Mouse (Mus musculus) limb, embryonic 13.5 days (tissue): ENCODE measurements around the gene Acp7. TPM values are rescaled to one million over a fixed set of nuclear protein-coding genes. Genes with fewer than 3 reads are reported as not detected.

Source experiments
- ATAC-seq: fragments of 200-750 bp; cut with Nextera tagmentation; 2 replicates; pipeline ENCODE4 v1.8.0; 2017; ENCODE audit warnings: low read depth, moderate number of reproducible peaks, moderate TSS enrichment; ENCODE audit not compliant: low FRiP score
- H3K27ac ChIP-seq: fragments of 300-500 bp; sonication (generic); 2 replicates; pipeline ENCODE4 v1.5.1; 2015; ENCODE audit warnings: inconsistent platforms, mild to moderate bottlenecking, moderate library complexity
- H3K27me3 ChIP-seq: fragments of 300-500 bp; sonication (generic); 2 replicates; pipeline ENCODE4 v1.6.1; 2015; ENCODE audit warnings: mild to moderate bottlenecking, inconsistent platforms
- H3K36me3 ChIP-seq: fragments of 300-500 bp; sonication (generic); 2 replicates; pipeline ENCODE4 v1.6.1; 2015; ENCODE audit warnings: inconsistent platforms, mild to moderate bottlenecking, moderate library complexity
- H3K4me1 ChIP-seq: fragments of 300-500 bp; sonication (generic); 2 replicates; pipeline ENCODE4 v1.6.1; 2015; ENCODE audit warnings: inconsistent platforms
- H3K4me2 ChIP-seq: fragments of 300-500 bp; sonication (generic); replicated peaks from 2 replicates; pipeline ENCODE4 v1.6.1; 2015; ENCODE audit warnings: inconsistent platforms, mild to moderate bottlenecking, moderate library complexity
- H3K4me3 ChIP-seq: fragments of 300-500 bp; sonication (generic); 2 replicates; pipeline ENCODE4 v1.5.1; 2015; ENCODE audit warnings: moderate library complexity, mild to moderate bottlenecking, inconsistent platforms
- H3K9ac ChIP-seq: fragments of 300-500 bp; sonication (generic); 2 replicates; pipeline ENCODE4 v1.6.1; 2015; ENCODE audit warnings: mild to moderate bottlenecking, inconsistent platforms
- H3K9me3 ChIP-seq: fragments of 300-500 bp; sonication (generic); 2 replicates; pipeline ENCODE4 v1.6.1; 2016; ENCODE audit warnings: inconsistent platforms
- WGBS: fragments of 180-500 bp; shearing (Covaris S2); methylation state at CpG from one replicate; pipeline ENCODE4 v1.1.7; 2015; 5-methylcytosine and 5-hydroxymethylcytosine counted together
- microRNA-seq: library from miRNA; unstranded; fragments of <30 nt; microRNA quantifications from one replicate; pipeline ENCODE4, GENCODE M21; 2016
- polyA plus RNA-seq: library from polyadenylated mRNA; unstranded; fragments of >200 nt; fragmentation: Nextera tagmentation; extraction: Ambion mirVana; gene quantifications from 2 replicates; pipeline ENCODE4 v1.2.1, GENCODE M21; 2015

Acp7 gene
- polyA plus RNA-seq, 1 experiment from 2014 or later = not detected

DNA sequence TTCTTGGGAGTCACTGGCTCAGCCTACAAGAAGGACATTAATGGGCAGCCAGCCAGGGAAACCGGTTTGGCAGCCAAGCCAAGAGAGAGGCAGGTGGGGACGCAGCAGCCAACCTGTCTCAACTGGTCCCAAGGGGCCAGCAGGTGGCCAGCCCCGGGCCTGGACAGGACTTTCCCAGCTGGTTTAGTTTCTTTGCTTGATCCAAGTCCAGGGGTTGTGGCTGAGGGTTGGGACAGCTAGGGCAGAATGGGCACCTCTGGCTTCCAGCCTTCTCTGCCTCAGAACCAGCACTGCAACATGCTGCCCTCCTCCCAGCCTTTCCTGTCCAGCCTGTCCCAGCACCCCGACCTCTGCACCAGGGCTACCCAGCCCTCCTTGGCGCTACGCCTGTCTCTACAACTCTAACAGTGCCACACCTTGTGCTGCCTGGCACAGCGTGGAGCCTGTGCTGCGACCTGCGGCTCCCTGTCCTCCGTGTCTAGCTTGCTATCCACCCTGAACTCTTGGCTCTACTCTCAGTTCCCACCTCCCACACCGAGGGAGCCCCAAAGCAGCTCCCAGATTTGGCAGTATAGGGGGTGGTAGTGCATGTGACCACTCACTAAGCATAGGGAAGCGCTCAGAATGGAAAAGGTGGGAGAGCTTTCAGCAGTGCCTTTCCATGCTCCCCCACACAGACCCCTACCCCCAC, 60.7 kb downstream of the Acp7 start:
- peaks cover 29% of the 10 kb centered on the region for H3K4me1 ChIP-seq
- H3K4me3 ChIP-seq = no peak overlapping the region
- no peaks in the 10 kb centered on the region for H3K9me3 ChIP-seq
- no peak overlapping the region; the same call in 1 of the 2 replicates for H3K27ac ChIP-seq
- no peak for ATAC-seq
- H3K4me2 ChIP-seq = 0 out of 2 replicates have a peak overlapping the region, but pooled peaks have one; percentile 3
- no peak overlapping the region for H3K9ac ChIP-seq
- H3K27me3 ChIP-seq = no peaks in the 10 kb centered on the region
- H3K36me3 ChIP-seq = peaks cover 45% of the 10 kb centered on the region
- 67% methylated on average over 12 of the region's 12 CpGs for WGBS

DNA sequence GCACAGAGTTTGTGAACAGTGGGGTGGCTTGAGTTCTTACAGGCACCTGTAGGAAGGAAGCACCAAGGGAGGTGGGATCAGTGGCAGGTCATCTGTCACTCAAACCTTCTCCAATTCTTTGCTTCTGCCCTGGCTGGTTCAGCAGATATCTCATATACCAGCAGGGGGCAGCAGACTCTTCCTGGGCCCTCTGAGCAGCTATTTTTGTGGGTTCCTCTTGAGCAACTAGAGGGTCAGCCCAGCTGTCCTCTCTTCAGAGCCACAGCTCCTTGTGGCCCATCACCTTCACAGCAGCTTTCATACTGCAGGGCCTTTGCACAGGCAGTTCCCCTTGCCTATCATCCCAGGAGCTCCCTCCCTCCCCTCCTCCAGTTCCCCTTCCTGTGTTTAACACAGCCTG, 62.9 kb downstream of the Acp7 start:
- Histone ChIP-seq H3K36me3 (peaks cover 67% of the 10 kb centered on the region), H3K27me3 (no peaks in the 10 kb centered on the region), H3K4me1 (peaks cover 24% of the 10 kb centered on the region), H3K4me3 (no peak overlapping the region), H3K9ac (no peak overlapping the region), H3K9me3 (no peaks in the 10 kb centered on the region), H3K27ac (no peak overlapping the region), H3K4me2 (no peak overlapping the region)
- ATAC-seq = no peak

- H3K4me1 ChIP-seq = peaks cover 24% of the 10 kb centered on the region
- no peak for ATAC-seq
- H3K27me3 ChIP-seq = no peaks in the 10 kb centered on the region
- no peak overlapping the region for H3K27ac ChIP-seq
- no peak overlapping the region for H3K4me2 ChIP-seq
- no peak overlapping the region for H3K4me3 ChIP-seq
- no peaks in the 10 kb centered on the region for H3K9me3 ChIP-seq
- WGBS = 91% methylated on average over 4 of the region's 4 CpGs
- H3K36me3 ChIP-seq = peaks cover 74% of the 10 kb centered on the region
- no peak overlapping the region for H3K9ac ChIP-seq
These were observed 63.6 kb downstream of the Acp7 start for GRCm38 (mm10) chr7:28567539-28567938.

DNA sequence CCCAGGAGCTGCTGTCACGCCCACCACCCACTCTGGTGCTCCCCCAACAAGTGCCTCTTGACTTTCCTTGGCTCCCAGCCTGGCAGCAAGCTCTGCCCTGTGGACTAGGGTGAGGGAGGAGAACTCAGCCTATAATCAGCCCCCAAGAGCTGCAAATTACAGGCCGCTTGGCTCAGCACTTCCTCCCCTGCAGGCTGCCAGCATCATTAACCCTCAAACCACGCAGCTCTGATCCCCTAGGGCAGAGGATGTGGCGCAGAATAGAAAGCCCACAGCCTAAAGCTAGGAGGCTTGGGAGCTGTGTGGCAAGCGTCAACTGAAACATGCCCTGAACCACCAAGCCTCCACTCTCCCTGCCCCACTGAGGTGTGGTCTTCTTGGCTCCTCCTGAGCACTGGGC, 65.7 kb downstream of the Acp7 start:
- ATAC-seq = no peak
- peaks cover 92% of the 10 kb centered on the region for H3K36me3 ChIP-seq

GRCm38 (mm10) chr7:28562951-28563350, 68.2 kb downstream of the Acp7 start:
- peaks cover 93% of the 10 kb centered on the region for H3K36me3 ChIP-seq
- no peak for ATAC-seq
- H3K4me3 ChIP-seq = no peak overlapping the region
- no peaks in the 10 kb centered on the region for H3K27me3 ChIP-seq
- no peaks in the 10 kb centered on the region for H3K4me1 ChIP-seq
- H3K9ac ChIP-seq = no peak overlapping the region
- H3K27ac ChIP-seq = no peak overlapping the region
- no peak overlapping the region for H3K4me2 ChIP-seq
- 93% methylated on average over 13 of the region's 13 CpGs for WGBS
- no peaks in the 10 kb centered on the region for H3K9me3 ChIP-seq

More for the DNA sequence above, 65.7 kb downstream of the Acp7 start:
- H3K27me3 ChIP-seq = no peaks in the 10 kb centered on the region
- H3K9me3 ChIP-seq = no peaks in the 10 kb centered on the region
- no peak overlapping the region for H3K4me3 ChIP-seq
- WGBS = 73% methylated on average over 5 of the region's 5 CpGs
- H3K4me2 ChIP-seq = no peak overlapping the region
- no peak overlapping the region for H3K27ac ChIP-seq
- H3K4me1 ChIP-seq = peaks cover 7% of the 10 kb centered on the region
- 0 out of 2 replicates have a peak overlapping the region, but pooled peaks have one; percentile 4 for H3K9ac ChIP-seq

- Histone ChIP-seq H3K9me3 (no peaks in the 10 kb centered on the region), H3K36me3 (peaks cover 87% of the 10 kb centered on the region), H3K4me2 (no peak overlapping the region), H3K27ac (no peak overlapping the region), H3K4me3 (no peak overlapping the region), H3K27me3 (no peaks in the 10 kb centered on the region), H3K9ac (no peak overlapping the region), H3K4me1 (no peaks in the 10 kb centered on the region)
- no peak for ATAC-seq
- 94% methylated on average over 13 of the region's 13 CpGs for WGBS
These were observed 68.8 kb downstream of the Acp7 start for GRCm38 (mm10) chr7:28562371-28562770.

DNA sequence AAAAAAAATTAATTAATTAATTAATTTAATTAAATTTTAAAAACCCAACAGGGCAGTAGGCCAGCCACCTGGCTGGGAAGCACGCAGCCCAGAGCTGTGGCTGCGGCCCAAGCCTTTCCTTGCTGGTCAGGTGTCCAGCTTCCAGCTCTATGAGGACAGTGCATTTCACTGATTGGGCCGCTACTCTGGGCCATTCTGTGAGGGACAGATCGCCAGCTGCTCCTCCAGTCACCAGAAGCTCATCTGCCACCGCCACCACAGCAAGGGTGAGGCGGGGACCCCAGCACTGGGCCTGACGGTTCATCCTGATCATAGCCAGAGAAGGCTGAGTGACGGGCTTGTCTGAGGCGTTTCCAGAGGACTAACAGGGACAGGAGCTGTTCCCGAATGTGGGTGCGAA, 69.2 kb downstream of the Acp7 start:
- Histone ChIP-seq H3K9ac (no peak overlapping the region), H3K4me1 (no peaks in the 10 kb centered on the region), H3K9me3 (no peaks in the 10 kb centered on the region), H3K4me2 (no peak overlapping the region), H3K27me3 (no peaks in the 10 kb centered on the region), H3K36me3 (peaks cover 83% of the 10 kb centered on the region), H3K4me3 (no peak overlapping the region), H3K27ac (no peak overlapping the region)
- ATAC-seq = no peak
- WGBS = 88% methylated on average over 11 of the region's 11 CpGs

- H3K27ac ChIP-seq = no peak overlapping the region
- no peak overlapping the region for H3K4me3 ChIP-seq
- H3K4me1 ChIP-seq = peaks cover 4% of the 10 kb centered on the region; the same call in 1 of the 2 replicates
- no peak for ATAC-seq
- no peak overlapping the region for H3K4me2 ChIP-seq
- 89% methylated on average over 10 of the region's 10 CpGs for WGBS
- no peak overlapping the region for H3K9ac ChIP-seq
- H3K27me3 ChIP-seq = no peaks in the 10 kb centered on the region
- H3K36me3 ChIP-seq = peaks cover 72% of the 10 kb centered on the region
- no peaks in the 10 kb centered on the region for H3K9me3 ChIP-seq
These were observed 70.3 kb downstream of the Acp7 start for GRCm38 (mm10) chr7:28560856-28561255.

DNA sequence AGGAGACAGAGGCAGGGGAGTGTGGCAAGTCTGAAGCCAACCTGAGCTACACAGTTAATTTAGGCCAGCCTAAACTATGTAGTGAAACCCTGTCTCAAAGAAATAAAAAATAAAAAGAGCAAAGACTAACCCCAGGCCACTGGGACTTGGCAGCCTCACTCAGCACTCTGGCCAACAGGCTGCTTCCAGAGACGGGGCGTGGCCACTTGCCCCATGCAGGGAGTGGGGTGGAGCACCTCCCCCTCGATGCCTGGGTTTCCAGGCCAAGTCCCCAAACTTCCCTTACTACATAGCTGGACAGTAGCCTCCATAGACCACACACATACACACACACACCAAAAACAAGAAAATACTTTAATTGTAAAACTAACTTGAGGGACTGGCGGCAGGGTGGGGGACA, 72.6 kb downstream of the Acp7 start:
- Histone ChIP-seq H3K36me3 (peaks cover 48% of the 10 kb centered on the region), H3K9me3 (no peaks in the 10 kb centered on the region), H3K27me3 (no peaks in the 10 kb centered on the region), H3K4me1 (peaks cover 4% of the 10 kb centered on the region; the same call in 1 of the 2 replicates), H3K9ac (no peak overlapping the region), H3K4me3 (no peak overlapping the region), H3K4me2 (no peak overlapping the region), H3K27ac (no peak overlapping the region)
- WGBS = 36% methylated on average over 4 of the region's 4 CpGs
- no peak for ATAC-seq

GRCm38 (mm10) chr7:28557708-28558107, 73.4 kb downstream of the Acp7 start:
- H3K4me3 ChIP-seq = no peak overlapping the region
- 68% methylated on average over 6 of the region's 6 CpGs for WGBS

More at GRCm38 (mm10) chr7:28557708-28558107, 73.4 kb downstream of the Acp7 start:
- Histone ChIP-seq H3K9ac (no peak overlapping the region), H3K27me3 (no peaks in the 10 kb centered on the region), H3K9me3 (no peaks in the 10 kb centered on the region), H3K36me3 (peaks cover 41% of the 10 kb centered on the region), H3K27ac (no peak overlapping the region), H3K4me1 (peaks cover 4% of the 10 kb centered on the region; the same call in 1 of the 2 replicates), H3K4me2 (no peak overlapping the region)
- peak; percentile 45 for ATAC-seq

Small RNA genes within 50 kb of the gene (microRNA-seq; reads per million reads assigned to microRNA genes)
- gene Mir7049 = 0.52 reads per million

Other genes starting within 250 kb of the Acp7 start
- gene Med29, start 238.6 kb downstream of the Acp7 start, polyA plus RNA-seq = 47.9 and 55.0 TPM in 2 replicates
- gene Paf1, start 238.4 kb downstream of the Acp7 start, polyA plus RNA-seq = 77.9 and 89.5 TPM in 2 replicates
- 7.8 and 8.6 TPM in 2 replicates for gene Gmfg, start 193.9 kb downstream of the Acp7 start, polyA plus RNA-seq
- 4.1 and 5.0 TPM in 2 replicates for gene Lrfn1, start 179.4 kb downstream of the Acp7 start, polyA plus RNA-seq
- gene Ifnl2, start 120.9 kb downstream of the Acp7 start, polyA plus RNA-seq = not detected in 2 replicates
- not detected in 2 replicates for gene Ifnl3, start 108.5 kb downstream of the Acp7 start, polyA plus RNA-seq
- gene Sycn, start 90.4 kb downstream of the Acp7 start, polyA plus RNA-seq = not detected in 2 replicates
- gene Nccrp1, start 84.1 kb downstream of the Acp7 start, polyA plus RNA-seq = not detected in 2 replicates
- gene Samd4b, start 33.2 kb downstream of the Acp7 start, polyA plus RNA-seq = 26.7 and 31.7 TPM in 2 replicates
- 33.2 and 33.4 TPM in 2 replicates for gene Pak4, start 33.1 kb downstream of the Acp7 start, polyA plus RNA-seq
- 7.0 and 7.6 TPM in 2 replicates for gene Fbxo27, start 61.5 kb upstream of the Acp7 start, polyA plus RNA-seq
- gene Fbxo17, start 85.5 kb upstream of the Acp7 start, polyA plus RNA-seq = 31.8 and 33.9 TPM in 2 replicates
- gene Mrps12, start 110.5 kb upstream of the Acp7 start, polyA plus RNA-seq = 113 and 114 TPM in 2 replicates
- gene Sars2, start 110.7 kb upstream of the Acp7 start, polyA plus RNA-seq = 26.7 and 30.4 TPM in 2 replicates
- gene Ccer2, start 124.8 kb upstream of the Acp7 start, polyA plus RNA-seq = not detected in 2 replicates
- 85.8 and 87.8 TPM in 2 replicates for gene Sirt2, start 135.4 kb upstream of the Acp7 start, polyA plus RNA-seq
- 41.7 and 46.0 TPM in 2 replicates for gene Nfkbib, start 136.2 kb upstream of the Acp7 start, polyA plus RNA-seq
- 3.1 and 3.6 TPM in 2 replicates for gene Rinl, start 157.6 kb upstream of the Acp7 start, polyA plus RNA-seq
- gene Hnrnpl, start 177.2 kb upstream of the Acp7 start, polyA plus RNA-seq = 284 and 285 TPM in 2 replicates
- 155 TPM in 2 replicates for gene Ech1, start 193.9 kb upstream of the Acp7 start, polyA plus RNA-seq
- 9.6 and 10.3 TPM in 2 replicates for gene Lgals4, start 202.5 kb upstream of the Acp7 start, polyA plus RNA-seq
- gene Lgals7, start 232.5 kb upstream of the Acp7 start, polyA plus RNA-seq = 7.6 and 10.3 TPM in 2 replicates